Mouse (Mus musculus) embryonic facial prominence, embryonic 11.5 days (tissue): Measurements from ENCODE around the gene BC005537. TPM values are rescaled to one million over a fixed set of nuclear protein-coding genes. Genes with fewer than 3 reads are reported as not detected.

Experiments used
- ATAC-seq: fragments of 200-750 bp; cut with Nextera tagmentation; replicated peaks from 2 replicates; pipeline ENCODE4 v1.8.0; 2017; ENCODE audit warnings: low read depth; ENCODE audit not compliant: insufficient number of reproducible peaks, low FRiP score, low TSS enrichment
- DNase-seq: peaks from one replicate; pipeline ENCODE4 v3.0.0-alpha.2; 2015; ENCODE audit warnings: low spot score
- H3K27ac ChIP-seq: fragments of 300-500 bp; sonication (generic); replicated peaks from 2 replicates; pipeline ENCODE4 v1.5.1; 2014; ENCODE audit warnings: mild to moderate bottlenecking, low read depth, low read length, control low read depth
- H3K27me3 ChIP-seq: fragments of 300-500 bp; sonication (generic); 2 replicates; pipeline ENCODE4 v1.6.1; 2014; ENCODE audit warnings: mild to moderate bottlenecking, low read length, moderate library complexity, mixed read lengths; ENCODE audit not compliant: control insufficient read depth, insufficient read depth
- H3K36me3 ChIP-seq: fragments of 300-500 bp; sonication (generic); replicated peaks from 2 replicates; pipeline ENCODE4 v1.6.1; 2014; ENCODE audit warnings: low read depth, mild to moderate bottlenecking, low read length, moderate library complexity, mixed read lengths; ENCODE audit not compliant: control insufficient read depth, insufficient read depth
- H3K4me1 ChIP-seq: fragments of 300-500 bp; sonication (generic); 2 replicates; pipeline ENCODE4 v1.6.1; 2014; ENCODE audit warnings: low read length, mixed read lengths; ENCODE audit not compliant: control insufficient read depth, insufficient read depth
- H3K4me2 ChIP-seq: fragments of 300-500 bp; sonication (generic); 2 replicates; pipeline ENCODE4 v1.6.1; 2014; ENCODE audit warnings: low read depth, mild to moderate bottlenecking, control low read depth, low read length, moderate library complexity
- H3K4me3 ChIP-seq: fragments of 300-500 bp; sonication (generic); 2 replicates; pipeline ENCODE4 v1.5.1; 2014; ENCODE audit warnings: low read depth, low read length, control low read depth
- H3K9ac ChIP-seq: fragments of 300-500 bp; sonication (generic); replicated peaks from 2 replicates; pipeline ENCODE4 v1.6.1; 2014; ENCODE audit warnings: mild to moderate bottlenecking, control low read depth, low read length
- H3K9me3 ChIP-seq: fragments of 300-500 bp; sonication (generic); replicated peaks from 2 replicates; pipeline ENCODE4 v1.6.1; 2016; ENCODE audit warnings: mild to moderate bottlenecking, low read length, inconsistent platforms, mixed read lengths; ENCODE audit not compliant: control insufficient read depth
- WGBS: fragments of 180-500 bp; shearing (Covaris S2); extraction: QIAGEN DNeasy Blood & Tissue Kit; methylation state at CpG from one replicate; pipeline ENCODE4 v1.1.7; 2014; 5-methylcytosine and 5-hydroxymethylcytosine counted together
- polyA plus RNA-seq: library from polyadenylated mRNA; unstranded; fragments of >200 nt; fragmentation: Nextera tagmentation; extraction: Ambion mirVana; gene quantifications from 2 replicates; pipeline ENCODE4 v1.2.1, GENCODE M21; 2014

The BC005537 gene
- polyA plus RNA-seq, 1 experiment from 2014 or later: 21.0 TPM

GRCm38 (mm10) chr13:24787477-24787876 is 14.0 kb upstream of the BC005537 start:
- Histone ChIP-seq H3K4me3 (no peak overlapping the region), H3K27ac (no peak overlapping the region), H3K9ac (no peak overlapping the region), H3K36me3 (no peaks in the 10 kb centered on the region), H3K27me3 (no peaks in the 10 kb centered on the region), H3K4me2 (no peak overlapping the region), H3K9me3 (no peaks in the 10 kb centered on the region), H3K4me1 (no peaks in the 10 kb centered on the region)
- no peak for ATAC-seq
- DNase-seq: no peak
- 89% methylated on average over 5 of the region's 5 CpGs for WGBS

- no peaks in the 10 kb centered on the region for H3K9me3 ChIP-seq
- H3K4me1 ChIP-seq: no peaks in the 10 kb centered on the region
- no peak overlapping the region for H3K27ac ChIP-seq
- no peaks in the 10 kb centered on the region for H3K27me3 ChIP-seq
- no peak for ATAC-seq
- WGBS: 75% methylated on average over 2 of the region's 2 CpGs
- H3K4me3 ChIP-seq: no peak overlapping the region
- H3K9ac ChIP-seq: no peak overlapping the region
- no peaks in the 10 kb centered on the region for H3K36me3 ChIP-seq
- no peak for DNase-seq
- H3K4me2 ChIP-seq: no peak overlapping the region
Observed at GRCm38 (mm10) chr13:24791349-24791748, 10.1 kb upstream of the BC005537 start.

GRCm38 (mm10) chr13:24792411-24793045 is 8.9 kb upstream of the BC005537 start:
- 87% methylated on average over 9 of the region's 9 CpGs for WGBS
- H3K4me3 ChIP-seq: no peak overlapping the region
- DNase-seq: no peak
- no peak for ATAC-seq
- no peaks in the 10 kb centered on the region for H3K9me3 ChIP-seq
- H3K4me2 ChIP-seq: no peak overlapping the region
- no peak overlapping the region for H3K27ac ChIP-seq
- no peak overlapping the region for H3K9ac ChIP-seq
- H3K27me3 ChIP-seq: no peaks in the 10 kb centered on the region
- no peaks in the 10 kb centered on the region for H3K36me3 ChIP-seq
- H3K4me1 ChIP-seq: no peaks in the 10 kb centered on the region

DNA sequence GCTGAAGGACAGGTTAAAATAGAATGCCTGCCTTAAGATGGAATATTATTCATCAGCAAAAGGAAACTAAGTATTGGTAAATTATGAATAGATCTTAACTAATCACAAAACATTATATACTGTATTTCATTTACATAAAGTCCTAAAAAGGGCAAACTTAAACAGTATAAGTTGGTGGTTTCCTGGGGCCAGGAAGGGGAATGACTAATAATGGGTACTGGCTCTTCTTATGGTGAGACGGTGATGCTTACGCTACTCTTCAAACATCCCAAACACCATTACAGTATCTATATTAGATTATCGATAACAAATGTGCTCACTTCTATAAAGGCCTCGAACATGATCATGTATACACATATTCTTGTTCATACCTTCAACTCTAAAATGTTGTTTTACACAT is 2.8 kb upstream of the BC005537 start:
- Histone ChIP-seq H3K4me2 (no peak overlapping the region), H3K9ac (no peak overlapping the region), H3K36me3 (no peaks in the 10 kb centered on the region), H3K27ac (no peak overlapping the region), H3K9me3 (no peaks in the 10 kb centered on the region), H3K4me3 (no peak overlapping the region), H3K27me3 (no peaks in the 10 kb centered on the region), H3K4me1 (no peaks in the 10 kb centered on the region)
- DNase-seq (no peak), ATAC-seq (no peak)
- 90% methylated on average over 4 of the region's 4 CpGs for WGBS

DNA sequence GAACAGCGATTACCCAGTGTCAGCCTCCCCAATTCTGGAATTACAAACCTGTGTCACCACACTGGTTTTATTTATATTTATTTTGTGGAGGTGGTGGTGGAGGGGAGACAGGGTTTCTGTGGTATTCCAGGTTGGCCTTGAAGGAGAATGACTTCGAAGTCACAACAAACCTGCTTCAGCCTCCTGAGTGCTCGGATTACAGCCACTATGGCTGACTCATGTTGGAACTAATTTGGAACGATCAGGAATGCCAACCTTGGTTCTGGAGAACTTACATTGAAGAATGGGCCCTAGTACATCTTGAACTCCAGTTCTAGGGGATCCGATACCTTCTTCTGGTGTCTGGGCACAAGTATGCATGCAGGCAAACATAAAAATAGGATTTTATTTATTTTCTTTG is 2.1 kb upstream of the BC005537 start:
- DNase-seq (no peak), ATAC-seq (no peak)
- 60% methylated on average over 5 of the region's 5 CpGs for WGBS

GRCm38 (mm10) chr13:24799925-24800673 is 1.4 kb upstream of the BC005537 start:
- DNase-seq (peak; percentile 26), ATAC-seq (no peak)
- WGBS: under 1% methylated on average over 31 of the region's 31 CpGs
- H3K4me2 ChIP-seq: peak overlapping the region; percentile 61
- H3K4me1 ChIP-seq: no peaks in the 10 kb centered on the region
- no peaks in the 10 kb centered on the region for H3K9me3 ChIP-seq
- H3K36me3 ChIP-seq: no peaks in the 10 kb centered on the region
- H3K9ac ChIP-seq: peak overlapping the region; percentile 57
- peak overlapping the region; percentile 34 for H3K4me3 ChIP-seq
- H3K27ac ChIP-seq: peak overlapping the region; percentile 9; the same call in 1 of the 2 replicates
- no peaks in the 10 kb centered on the region for H3K27me3 ChIP-seq

More for the DNA sequence above, 2.1 kb upstream of the BC005537 start:
- H3K4me2 ChIP-seq: peak overlapping the region; percentile 61
- no peak overlapping the region for H3K9ac ChIP-seq
- no peaks in the 10 kb centered on the region for H3K36me3 ChIP-seq
- H3K9me3 ChIP-seq: no peaks in the 10 kb centered on the region
- no peaks in the 10 kb centered on the region for H3K4me1 ChIP-seq
- H3K27me3 ChIP-seq: no peaks in the 10 kb centered on the region
- H3K27ac ChIP-seq: no peak overlapping the region
- H3K4me3 ChIP-seq: peak overlapping the region; percentile 34; the same call in 1 of the 2 replicates

- no peaks in the 10 kb centered on the region; the same call in 1 of the 2 replicates for H3K36me3 ChIP-seq
- peak overlapping the region; percentile 98 for H3K9ac ChIP-seq
- H3K27ac ChIP-seq: peak overlapping the region; percentile 99
- peak overlapping the region; percentile 61 for H3K4me2 ChIP-seq
- H3K4me1 ChIP-seq: no peaks in the 10 kb centered on the region
- ATAC-seq: peak; percentile 98
- DNase-seq: peak; percentile 99
- no peaks in the 10 kb centered on the region for H3K27me3 ChIP-seq
- WGBS: under 1% methylated on average over 42 of the region's 42 CpGs
- H3K4me3 ChIP-seq: peak overlapping the region; percentile 100
- no peaks in the 10 kb centered on the region for H3K9me3 ChIP-seq
Observed at GRCm38 (mm10) chr13:24800674-24801307, 666 bp upstream of the BC005537 start.
